8 mouse cellular contexts compared by ENCODE assay signal in genomic region chr10:7469716-7470414, GRCm38 (mm10). TPM values are rescaled to one million over a fixed set of nuclear protein-coding genes. Genes with fewer than 3 reads are reported as not detected.
A peak's percentile ranks its signal among the peaks of the same experiment; 100 is the strongest.
DNase-seq lines count a peak whose midpoint lies in the region; ATAC-seq and TF ChIP-seq lines count a peak whose summit lies in the region.
"Not testable (repeated sequence)": the region's sequence is repeated elsewhere in the genome, so short reads cannot be mapped to it uniquely, and the experiment has no call there.

No protein-coding gene starts in this region.

- not testable (repeated sequence) for H3K36me3 ChIP-seq in G1E (replicated peaks); hindbrain, embryonic 14.5 days (replicated peaks; ENCODE audit: control insufficient read depth, insufficient read depth); lung, embryonic 14.5 days (ENCODE audit: insufficient read depth)

- not testable (repeated sequence) for H3K27ac ChIP-seq in hindbrain, embryonic 14.5 days; lung, embryonic 14.5 days (ENCODE audit: low read depth)

- H3K4me2 ChIP-seq in hindbrain, embryonic 14.5 days (replicated peaks): peak overlapping the region; percentile 38
- H3K4me2 ChIP-seq in lung, embryonic 14.5 days: peak overlapping the region; percentile 58

- H3K9ac ChIP-seq in hindbrain, embryonic 14.5 days; lung, embryonic 14.5 days: not testable (repeated sequence)

- not testable (repeated sequence) for H3K9me3 ChIP-seq in G1E (replicated peaks); hindbrain, embryonic 14.5 days (ENCODE audit: control insufficient read depth, low read length); lung, embryonic 14.5 days (ENCODE audit: low read depth, low read length)

- not testable (repeated sequence) for ATAC-seq in G1E (ENCODE audit: extremely low read depth, insufficient number of reproducible peaks, low FRiP score, poor library complexity, severe bottlenecking); lung, embryonic 14.5 days (ENCODE audit: insufficient read depth)
- peak; percentile 43; the same call in 1 of the 2 replicates for ATAC-seq in hindbrain, embryonic 14.5 days (ENCODE audit: low FRiP score)

- 3% methylated on average over 7 of the region's 7 CpGs for WGBS in hindbrain, embryonic 14.5 days
- 0% methylated on average over 7 of the region's 7 CpGs for WGBS in lung, embryonic 14.5 days

- TF ChIP-seq CTCF in G1E (IDR thresholded peaks at IDR 0.05; ENCODE audit: low read depth, low read length): peak; percentile 11; the same call in 1 of the 2 replicates
- peak; percentile 69 for TF ChIP-seq CTCF in lung, embryonic 14.5 days (IDR thresholded peaks at IDR 0.05; ENCODE audit: low read depth)

- H3K4me1 ChIP-seq in G1E (ENCODE audit: insufficient read depth, low read depth, low read length); hindbrain, embryonic 14.5 days (replicated peaks; ENCODE audit: control insufficient read depth, insufficient read depth, low read length); lung, embryonic 14.5 days (ENCODE audit: insufficient read depth): not testable (repeated sequence)

- not testable (repeated sequence) for H3K4me3 ChIP-seq in G1E (ENCODE audit: low read depth, low read length); hindbrain, embryonic 14.5 days (replicated peaks; ENCODE audit: low read length)
- peak overlapping the region; percentile 18; the same call in 1 of the 2 replicates for H3K4me3 ChIP-seq in lung, embryonic 14.5 days (ENCODE audit: low read depth, low read length)

- H3K27me3 ChIP-seq in G1E (ENCODE audit: insufficient read depth, low read length); hindbrain, embryonic 14.5 days (ENCODE audit: control insufficient read depth, insufficient read depth, low read length); lung, embryonic 14.5 days (ENCODE audit: insufficient read depth, low read length): not testable (repeated sequence)

- not testable (repeated sequence) for DNase-seq in G1E (ENCODE audit: low spot score)
- DNase-seq in cerebellum, adult 9-11 months: peak; percentile 44
- peak; percentile 42 to 57 for DNase-seq in frontal cortex, postnatal 25 days (ENCODE audit: low spot score in 2 of 2)
- DNase-seq in hindbrain, embryonic 14.5 days (ENCODE audit: low spot score): peak; percentile 50
- peak; percentile 40 for DNase-seq in layer of hippocampus, adult 9-11 months
- peak; percentile 43 for DNase-seq in lung, embryonic 14.5 days
- peak; percentile 31 for DNase-seq in ovary, postnatal 10 days (ENCODE audit: low spot score)
- DNase-seq in testis, postnatal 14 days (ENCODE audit: low spot score): peak; percentile 24

RNA-seq across cellular contexts. Expression of gene Ulbp1, which starts 3.6 kb away (rescaled TPM):
- 3.8 and 7.1 TPM in 2 replicates for total RNA-seq in G1E (2014; fragmentation: Nextera tagmentation)
- total RNA-seq in G1E (2017): 3.0 and 4.9 TPM in 2 replicates
- 0.04 and 0.09 TPM in 2 replicates for polyA plus RNA-seq in G1E (2012)
- 0.70 and 1.2 TPM in 2 replicates for polyA plus RNA-seq in hindbrain, embryonic 14.5 days (2014; fragmentation: Nextera tagmentation; extraction: Ambion mirVana)
- polyA plus RNA-seq in lung, embryonic 14.5 days (2014; fragmentation: Nextera tagmentation; extraction: Ambion mirVana): 9.4 and 10.6 TPM in 2 replicates
